Mouse (Mus musculus): ENCODE data around the gene Zfp768.
A peak's percentile ranks its signal among the peaks of the same experiment; 100 is the strongest.

GRCm38 (mm10) chr7:127345092-127345491, 297 bp downstream of the Zfp768 start:
- TF ChIP-seq CTCF (IDR thresholded peaks at IDR 0.05; ENCODE audit: borderline replicate concordance, insufficient read depth, low read length) = no peak
- TF ChIP-seq POLR2A (IDR thresholded peaks at IDR 0.05; ENCODE audit: low read depth, low read length) = peak; percentile 69

All from embryonic fibroblast, embryonic 13.5 days (primary cell).